Mouse (Mus musculus): Measurements from ENCODE around the gene Opcml. TPM values are rescaled to one million over a fixed set of nuclear protein-coding genes. Genes with fewer than 3 reads are reported as not detected.
A peak's percentile ranks its signal among the peaks of the same experiment; 100 is the strongest.

Opcml gene
- total and polyA plus RNA-seq, 2 experiments from 2014 or later = 48.3 to 88.2 TPM

GRCm38 (mm10) chr9:28336511-28337208 is 546.1 kb downstream of the Opcml start:
- DNase-seq (ENCODE audit: low spot score) (peak; percentile 63), ATAC-seq (peak; percentile 49; the same call in 1 of the 2 replicates)
- no peak overlapping the region; the same call in 1 of the 2 replicates for H3K27ac ChIP-seq
- no peaks in the 10 kb centered on the region for H3K36me3 ChIP-seq (ENCODE audit: insufficient read depth, low read length)
- no peaks in the 10 kb centered on the region for H3K27me3 ChIP-seq (ENCODE audit: insufficient read depth, low read length)
- H3K4me1 ChIP-seq (ENCODE audit: insufficient read depth, low read length) = 0 out of 2 replicates have a peak, but pooled peaks cover 5% of the 10 kb centered on the region
- H3K4me3 ChIP-seq (ENCODE audit: low read length) = no peak overlapping the region
- peak overlapping the region; percentile 42; the same call in 1 of the 2 replicates for H3K4me2 ChIP-seq (ENCODE audit: low read depth, low read length)
- H3K9me3 ChIP-seq (ENCODE audit: low read length) = no peaks in the 10 kb centered on the region
- 0 out of 2 replicates have a peak, but pooled peaks have one; percentile 10 for TF ChIP-seq CTCF (IDR thresholded peaks at IDR 0.05; ENCODE audit: low read depth)
- 14% methylated on average over 10 of the region's 10 CpGs for WGBS
- H3K9ac ChIP-seq (replicated peaks; ENCODE audit: low read length) = no peak overlapping the region

- DNase-seq (ENCODE audit: low spot score) = peak; percentile 68
- no peaks in the 10 kb centered on the region for H3K9me3 ChIP-seq (ENCODE audit: low read length)
- no peak overlapping the region for H3K27ac ChIP-seq
- peak; percentile 63 for TF ChIP-seq CTCF (IDR thresholded peaks at IDR 0.05; ENCODE audit: low read depth)
- peak; percentile 45; the same call in 1 of the 2 replicates for ATAC-seq
- no peak overlapping the region for H3K4me2 ChIP-seq (ENCODE audit: low read depth, low read length)
- no peaks in the 10 kb centered on the region for H3K36me3 ChIP-seq (ENCODE audit: insufficient read depth, low read length)
- 64% methylated on average over 2 of the region's 2 CpGs for WGBS
- H3K4me3 ChIP-seq (ENCODE audit: low read length) = no peak overlapping the region
- H3K9ac ChIP-seq (replicated peaks; ENCODE audit: low read length) = no peak overlapping the region
- H3K4me1 ChIP-seq (ENCODE audit: insufficient read depth, low read length) = 0 out of 2 replicates have a peak, but pooled peaks cover 5% of the 10 kb centered on the region
- H3K27me3 ChIP-seq (ENCODE audit: insufficient read depth, low read length) = no peaks in the 10 kb centered on the region
Measured at GRCm38 (mm10) chr9:28337837-28338236, 547.3 kb downstream of the Opcml start.

GRCm38 (mm10) chr9:28354978-28355377 is 564.4 kb downstream of the Opcml start:
- no peaks in the 10 kb centered on the region for H3K9me3 ChIP-seq (ENCODE audit: low read length)
- no peaks in the 10 kb centered on the region for H3K27me3 ChIP-seq (ENCODE audit: insufficient read depth, low read length)
- no peak for ATAC-seq
- H3K4me3 ChIP-seq (ENCODE audit: low read length) = no peak overlapping the region
- H3K27ac ChIP-seq = no peak overlapping the region
- no peaks in the 10 kb centered on the region for H3K36me3 ChIP-seq (ENCODE audit: insufficient read depth, low read length)
- no peak for DNase-seq (ENCODE audit: low spot score)
- no peaks in the 10 kb centered on the region for H3K4me1 ChIP-seq (ENCODE audit: insufficient read depth, low read length)
- no peak overlapping the region for H3K9ac ChIP-seq (replicated peaks; ENCODE audit: low read length)
- no peak for TF ChIP-seq CTCF (IDR thresholded peaks at IDR 0.05; ENCODE audit: low read depth)
- no peak overlapping the region for H3K4me2 ChIP-seq (ENCODE audit: low read depth, low read length)

GRCm38 (mm10) chr9:28357946-28358345 is 567.4 kb downstream of the Opcml start:
- DNase-seq (ENCODE audit: low spot score) (peak; percentile 27), ATAC-seq (no peak)
- H3K36me3 ChIP-seq (ENCODE audit: insufficient read depth, low read length) = no peaks in the 10 kb centered on the region
- H3K9me3 ChIP-seq (ENCODE audit: low read length) = no peaks in the 10 kb centered on the region
- no peak for TF ChIP-seq CTCF (IDR thresholded peaks at IDR 0.05; ENCODE audit: low read depth)
- H3K4me1 ChIP-seq (ENCODE audit: insufficient read depth, low read length) = no peaks in the 10 kb centered on the region
- no peaks in the 10 kb centered on the region for H3K27me3 ChIP-seq (ENCODE audit: insufficient read depth, low read length)
- no peak overlapping the region for H3K27ac ChIP-seq
- no peak overlapping the region for H3K4me2 ChIP-seq (ENCODE audit: low read depth, low read length)
- 53% methylated on average over 3 of the region's 3 CpGs for WGBS
- no peak overlapping the region for H3K4me3 ChIP-seq (ENCODE audit: low read length)
- H3K9ac ChIP-seq (replicated peaks; ENCODE audit: low read length) = no peak overlapping the region

GRCm38 (mm10) chr9:28360691-28361090 is 570.1 kb downstream of the Opcml start:
- H3K9ac ChIP-seq (replicated peaks; ENCODE audit: low read length) = no peak overlapping the region
- 91% methylated on average over 2 of the region's 2 CpGs for WGBS
- DNase-seq (ENCODE audit: low spot score) = no peak
- H3K9me3 ChIP-seq (ENCODE audit: low read length) = no peaks in the 10 kb centered on the region
- no peak for TF ChIP-seq CTCF (IDR thresholded peaks at IDR 0.05; ENCODE audit: low read depth)
- no peak overlapping the region for H3K4me3 ChIP-seq (ENCODE audit: low read length)
- no peak overlapping the region for H3K27ac ChIP-seq
- H3K4me2 ChIP-seq (ENCODE audit: low read depth, low read length) = no peak overlapping the region
- no peak for ATAC-seq
- no peaks in the 10 kb centered on the region for H3K36me3 ChIP-seq (ENCODE audit: insufficient read depth, low read length)
- no peaks in the 10 kb centered on the region for H3K4me1 ChIP-seq (ENCODE audit: insufficient read depth, low read length)
- no peaks in the 10 kb centered on the region for H3K27me3 ChIP-seq (ENCODE audit: insufficient read depth, low read length)

GRCm38 (mm10) chr9:28364473-28365159 is 574.0 kb downstream of the Opcml start:
- no peaks in the 10 kb centered on the region for H3K36me3 ChIP-seq (ENCODE audit: insufficient read depth, low read length)
- ATAC-seq (peak; percentile 88), DNase-seq (ENCODE audit: low spot score) (peak; percentile 63)
- peak overlapping the region; percentile 67 for H3K27ac ChIP-seq
- H3K4me3 ChIP-seq (ENCODE audit: low read length) = no peak overlapping the region
- H3K4me2 ChIP-seq (ENCODE audit: low read depth, low read length) = peak overlapping the region; percentile 21; the same call in 1 of the 2 replicates
- no peak for TF ChIP-seq CTCF (IDR thresholded peaks at IDR 0.05; ENCODE audit: low read depth)
- no peaks in the 10 kb centered on the region for H3K27me3 ChIP-seq (ENCODE audit: insufficient read depth, low read length)
- H3K4me1 ChIP-seq (ENCODE audit: insufficient read depth, low read length) = no peaks in the 10 kb centered on the region
- no peak overlapping the region for H3K9ac ChIP-seq (replicated peaks; ENCODE audit: low read length)
- H3K9me3 ChIP-seq (ENCODE audit: low read length) = no peaks in the 10 kb centered on the region
- WGBS = 39% methylated on average over 10 of the region's 10 CpGs

GRCm38 (mm10) chr9:28365160-28365473 is 574.5 kb downstream of the Opcml start:
- DNase-seq (ENCODE audit: low spot score) (peak; percentile 57), ATAC-seq (peak; percentile 74)
- no peak overlapping the region for H3K9ac ChIP-seq (replicated peaks; ENCODE audit: low read length)
- H3K4me2 ChIP-seq (ENCODE audit: low read depth, low read length) = no peak overlapping the region
- H3K36me3 ChIP-seq (ENCODE audit: insufficient read depth, low read length) = no peaks in the 10 kb centered on the region
- H3K27me3 ChIP-seq (ENCODE audit: insufficient read depth, low read length) = no peaks in the 10 kb centered on the region
- 31% methylated on average over 2 of the region's 2 CpGs for WGBS
- H3K9me3 ChIP-seq (ENCODE audit: low read length) = no peaks in the 10 kb centered on the region
- H3K4me3 ChIP-seq (ENCODE audit: low read length) = no peak overlapping the region
- no peak for TF ChIP-seq CTCF (IDR thresholded peaks at IDR 0.05; ENCODE audit: low read depth)
- no peaks in the 10 kb centered on the region for H3K4me1 ChIP-seq (ENCODE audit: insufficient read depth, low read length)
- H3K27ac ChIP-seq = peak overlapping the region; percentile 67; the same call in 1 of the 2 replicates
